ENCODE assay signal across 17 mouse cellular contexts in the genomic region with DNA sequence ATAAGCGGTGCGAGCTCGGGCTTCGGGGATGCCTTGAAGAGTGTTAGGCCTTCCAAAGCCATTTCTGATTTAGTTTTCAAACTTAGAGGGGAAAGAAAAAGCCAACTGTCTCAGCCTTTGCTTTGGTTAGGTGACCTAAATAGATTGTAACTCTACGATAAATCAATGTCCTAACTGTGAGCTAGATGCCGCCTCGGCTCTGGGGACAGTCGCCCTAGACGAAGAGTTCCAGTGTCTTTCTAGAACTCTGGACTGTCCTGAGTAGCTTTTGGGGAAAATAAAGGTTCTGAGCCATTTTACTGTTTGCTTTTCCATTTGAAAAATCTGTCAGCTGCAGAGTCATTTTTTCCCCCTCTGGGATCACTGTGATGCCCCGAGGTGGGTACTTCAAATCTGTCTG. TPM values are rescaled to one million over a fixed set of nuclear protein-coding genes. Genes with fewer than 3 reads are reported as not detected.
DNase-seq lines count a peak whose midpoint lies in the region; ATAC-seq lines count a peak whose summit lies in the region.
"Had no signal": no experiment of that assay in that cellular context is flagged by ENCODE, and none has a peak within 500 bp of the region (broad histone marks: within the 10 kb centered on the region; RNA-seq: fewer than 3 reads in every experiment).

No protein-coding gene starts in this region.

- H3K4me1 ChIP-seq in forebrain, embryonic 10.5 days = peaks cover 56% of the 10 kb centered on the region
- H3K4me1 ChIP-seq in forebrain, embryonic 11.5 days (replicated peaks; ENCODE audit: control insufficient read depth, insufficient read depth, low read length) = peaks cover 15% of the 10 kb centered on the region
- H3K4me1 ChIP-seq in neural tube, embryonic 11.5 days (ENCODE audit: control insufficient read depth, insufficient read depth, low read length) = peaks cover 23% of the 10 kb centered on the region
- no peaks in the 10 kb centered on the region for H3K4me1 ChIP-seq in neural tube, embryonic 15.5 days
- H3K4me1 ChIP-seq in hindbrain, embryonic 15.5 days (replicated peaks) = 0 out of 2 replicates have a peak, but pooled peaks cover 10% of the 10 kb centered on the region
- H3K4me1 ChIP-seq in neural tube, embryonic 13.5 days (replicated peaks) = peaks cover 25% of the 10 kb centered on the region
- H3K4me1 ChIP-seq: embryonic facial prominence, embryonic 13.5 days; heart, embryonic 10.5 days; liver, embryonic 13.5 days had no signal

- DNase-seq in forebrain, embryonic 10.5 days (ENCODE audit: extremely low spot score, low spot score) = no peak
- no peak for DNase-seq in forebrain, embryonic 11.5 days (ENCODE audit: low spot score)
- no peak for DNase-seq in neural tube, embryonic 11.5 days (ENCODE audit: low spot score)
- no peak for DNase-seq in adrenal gland, adult 18-20 months (ENCODE audit: low spot score in 2 of 2)
- DNase-seq in kidney, postnatal 36 days = no peak
- DNase-seq: adrenal gland, postnatal 36 days; gastrocnemius, postnatal 10 days; liver, embryonic 13.5 days; right cerebral cortex, adult 18-20 months had no signal

- H3K9me3 ChIP-seq in forebrain, embryonic 10.5 days = no peaks in the 10 kb centered on the region
- no peaks in the 10 kb centered on the region for H3K9me3 ChIP-seq in forebrain, embryonic 11.5 days (ENCODE audit: control insufficient read depth, low read length)
- no peaks in the 10 kb centered on the region for H3K9me3 ChIP-seq in neural tube, embryonic 11.5 days (ENCODE audit: control insufficient read depth, low read length)
- H3K9me3 ChIP-seq in neural tube, embryonic 15.5 days (replicated peaks) = no peaks in the 10 kb centered on the region
- H3K9me3 ChIP-seq in hindbrain, embryonic 15.5 days = no peaks in the 10 kb centered on the region
- H3K9me3 ChIP-seq in neural tube, embryonic 13.5 days = no peaks in the 10 kb centered on the region
- H3K9me3 ChIP-seq: embryonic facial prominence, embryonic 13.5 days; heart, embryonic 10.5 days; liver, embryonic 13.5 days had no signal

- no peaks in the 10 kb centered on the region for H3K36me3 ChIP-seq in forebrain, embryonic 10.5 days (replicated peaks)
- H3K36me3 ChIP-seq in forebrain, embryonic 11.5 days (ENCODE audit: control insufficient read depth, insufficient read depth, low read length) = no peaks in the 10 kb centered on the region
- H3K36me3 ChIP-seq in neural tube, embryonic 11.5 days (ENCODE audit: control insufficient read depth, insufficient read depth, low read length) = no peaks in the 10 kb centered on the region
- H3K36me3 ChIP-seq in neural tube, embryonic 15.5 days = no peaks in the 10 kb centered on the region
- H3K36me3 ChIP-seq in hindbrain, embryonic 15.5 days = no peaks in the 10 kb centered on the region
- no peaks in the 10 kb centered on the region for H3K36me3 ChIP-seq in neural tube, embryonic 13.5 days
- H3K36me3 ChIP-seq: embryonic facial prominence, embryonic 13.5 days; heart, embryonic 10.5 days; liver, embryonic 13.5 days had no signal

- H3K27ac ChIP-seq in forebrain, embryonic 10.5 days = peak overlapping the region; percentile 76
- H3K27ac ChIP-seq in forebrain, embryonic 11.5 days (ENCODE audit: low read depth, low read length) = no peak overlapping the region
- no peak overlapping the region for H3K27ac ChIP-seq in neural tube, embryonic 11.5 days (ENCODE audit: low read depth, low read length)
- H3K27ac ChIP-seq in neural tube, embryonic 15.5 days (replicated peaks) = no peak overlapping the region
- peak overlapping the region; percentile 58 for H3K27ac ChIP-seq in hindbrain, embryonic 15.5 days (replicated peaks)
- no peak overlapping the region for H3K27ac ChIP-seq in neural tube, embryonic 13.5 days (replicated peaks)
- H3K27ac ChIP-seq: embryonic facial prominence, embryonic 13.5 days; heart, embryonic 10.5 days; liver, embryonic 13.5 days; stomach, postnatal 0 days had no signal

- no peak overlapping the region for H3K9ac ChIP-seq in forebrain, embryonic 11.5 days (ENCODE audit: low read length)
- no peak overlapping the region for H3K9ac ChIP-seq in neural tube, embryonic 11.5 days (ENCODE audit: low read length)
- no peak overlapping the region for H3K9ac ChIP-seq in neural tube, embryonic 15.5 days (replicated peaks)
- no peak overlapping the region for H3K9ac ChIP-seq in hindbrain, embryonic 15.5 days
- no peak overlapping the region for H3K9ac ChIP-seq in neural tube, embryonic 13.5 days
- H3K9ac ChIP-seq: embryonic facial prominence, embryonic 13.5 days; liver, embryonic 13.5 days had no signal

- WGBS in forebrain, embryonic 10.5 days = 58% methylated on average over 10 of the region's 10 CpGs
- 38% methylated on average over 10 of the region's 10 CpGs for WGBS in forebrain, embryonic 11.5 days
- WGBS in neural tube, embryonic 11.5 days = 56% methylated on average over 10 of the region's 10 CpGs
- WGBS in neural tube, embryonic 15.5 days = 43% methylated on average over 10 of the region's 10 CpGs
- 34% methylated on average over 10 of the region's 10 CpGs for WGBS in hindbrain, embryonic 15.5 days
- 38% methylated on average over 10 of the region's 10 CpGs for WGBS in neural tube, embryonic 13.5 days

- no peak for ATAC-seq in forebrain, embryonic 11.5 days (replicated peaks; ENCODE audit: low FRiP score)
- no peak for ATAC-seq in neural tube, embryonic 11.5 days (ENCODE audit: insufficient read depth, low FRiP score, low TSS enrichment)
- ATAC-seq in neural tube, embryonic 15.5 days (ENCODE audit: low FRiP score) = no peak
- ATAC-seq in hindbrain, embryonic 15.5 days (ENCODE audit: low FRiP score, low read depth) = no peak
- 0 out of 2 replicates have a peak, but pooled peaks have one; percentile 25 for ATAC-seq in neural tube, embryonic 13.5 days (ENCODE audit: low read depth)
- ATAC-seq: activated CD4-positive, CD25-positive, alpha-beta regulatory T cell, adult 4 months; intestine, embryonic 16.5 days had no signal

- peak overlapping the region; percentile 11; the same call in 1 of the 2 replicates for H3K4me3 ChIP-seq in forebrain, embryonic 10.5 days
- no peak overlapping the region for H3K4me3 ChIP-seq in forebrain, embryonic 11.5 days (ENCODE audit: low read depth, low read length)
- H3K4me3 ChIP-seq in neural tube, embryonic 11.5 days (ENCODE audit: low read depth, low read length) = no peak overlapping the region
- no peak overlapping the region for H3K4me3 ChIP-seq in neural tube, embryonic 15.5 days (replicated peaks)
- no peak overlapping the region for H3K4me3 ChIP-seq in hindbrain, embryonic 15.5 days
- H3K4me3 ChIP-seq in neural tube, embryonic 13.5 days = no peak overlapping the region
- H3K4me3 ChIP-seq: embryonic facial prominence, embryonic 13.5 days; heart, embryonic 10.5 days; liver, embryonic 13.5 days had no signal

- H3K4me2 ChIP-seq in forebrain, embryonic 11.5 days (ENCODE audit: low read depth, low read length, severe bottlenecking) = no peak overlapping the region
- H3K4me2 ChIP-seq in neural tube, embryonic 11.5 days (ENCODE audit: low read depth) = 0 out of 2 replicates have a peak overlapping the region, but pooled peaks have one; percentile 10
- H3K4me2 ChIP-seq in neural tube, embryonic 15.5 days = no peak overlapping the region
- peak overlapping the region; percentile 24; the same call in 1 of the 2 replicates for H3K4me2 ChIP-seq in hindbrain, embryonic 15.5 days
- no peak overlapping the region for H3K4me2 ChIP-seq in neural tube, embryonic 13.5 days
- H3K4me2 ChIP-seq: embryonic facial prominence, embryonic 13.5 days; liver, embryonic 13.5 days had no signal

- H3K27me3 ChIP-seq in forebrain, embryonic 10.5 days (ENCODE audit: poor library complexity, severe bottlenecking) = peaks cover 33% of the 10 kb centered on the region
- no peaks in the 10 kb centered on the region for H3K27me3 ChIP-seq in forebrain, embryonic 11.5 days (ENCODE audit: control insufficient read depth, insufficient read depth, low read length)
- no peaks in the 10 kb centered on the region for H3K27me3 ChIP-seq in neural tube, embryonic 11.5 days (ENCODE audit: control insufficient read depth, insufficient read depth, low read length)
- H3K27me3 ChIP-seq in neural tube, embryonic 15.5 days (replicated peaks) = peaks cover 38% of the 10 kb centered on the region
- peaks cover 39% of the 10 kb centered on the region for H3K27me3 ChIP-seq in hindbrain, embryonic 15.5 days
- H3K27me3 ChIP-seq in neural tube, embryonic 13.5 days = peaks cover 56% of the 10 kb centered on the region

RNA-seq across cellular contexts. Expression of a gene that starts 49.6 kb away (rescaled TPM):
- polyA plus RNA-seq in forebrain, embryonic 10.5 days (2016; fragmentation: Nextera tagmentation; extraction: Ambion mirVana) = 29.1 and 35.3 TPM in 2 replicates
- polyA plus RNA-seq in forebrain, embryonic 11.5 days (2014; fragmentation: Nextera tagmentation; extraction: Ambion mirVana) = 34.3 and 35.3 TPM in 2 replicates
- 19.2 and 20.0 TPM in 2 replicates for polyA plus RNA-seq in neural tube, embryonic 11.5 days (2014; fragmentation: Nextera tagmentation; extraction: Ambion mirVana)
- 13.3 and 13.5 TPM in 2 replicates for polyA plus RNA-seq in neural tube, embryonic 15.5 days (2015; fragmentation: Nextera tagmentation; extraction: Ambion mirVana)
- polyA plus RNA-seq in hindbrain, embryonic 15.5 days (2015; fragmentation: Nextera tagmentation; extraction: Ambion mirVana) = 16.3 and 17.5 TPM in 2 replicates
- 10.2 TPM in 2 replicates for polyA plus RNA-seq in neural tube, embryonic 13.5 days (2015; fragmentation: Nextera tagmentation; extraction: Ambion mirVana)
- total RNA-seq in adrenal gland, adult 18-20 months (2021) = 100 to 1,000 TPM in 1 of 2 experiments, 10 to 100 TPM in 1; 82.6 to 144 TPM

Comparison
In these comparisons a context has a peak if more than half of its experiments do, and no peak if none do; other contexts are left out.
1. H3K27ac ChIP-seq: peak in forebrain, embryonic 10.5 days (single experiment) and hindbrain, embryonic 15.5 days (single experiment); none in forebrain, embryonic 11.5 days (single experiment), neural tube, embryonic 11.5 days (single experiment), neural tube, embryonic 15.5 days (single experiment) and neural tube, embryonic 13.5 days (single experiment).
2. H3K4me2 ChIP-seq: peak in neural tube, embryonic 11.5 days (single experiment) and hindbrain, embryonic 15.5 days (single experiment); none in forebrain, embryonic 11.5 days (single experiment), neural tube, embryonic 15.5 days (single experiment) and neural tube, embryonic 13.5 days (single experiment).